Mouse (Mus musculus): ENCODE results near the gene Cep350. TPM values are rescaled to one million over a fixed set of nuclear protein-coding genes. Genes with fewer than 3 reads are reported as not detected.

Cep350 gene
- polyA plus RNA-seq, 1 experiment = 5.8 TPM

DNA sequence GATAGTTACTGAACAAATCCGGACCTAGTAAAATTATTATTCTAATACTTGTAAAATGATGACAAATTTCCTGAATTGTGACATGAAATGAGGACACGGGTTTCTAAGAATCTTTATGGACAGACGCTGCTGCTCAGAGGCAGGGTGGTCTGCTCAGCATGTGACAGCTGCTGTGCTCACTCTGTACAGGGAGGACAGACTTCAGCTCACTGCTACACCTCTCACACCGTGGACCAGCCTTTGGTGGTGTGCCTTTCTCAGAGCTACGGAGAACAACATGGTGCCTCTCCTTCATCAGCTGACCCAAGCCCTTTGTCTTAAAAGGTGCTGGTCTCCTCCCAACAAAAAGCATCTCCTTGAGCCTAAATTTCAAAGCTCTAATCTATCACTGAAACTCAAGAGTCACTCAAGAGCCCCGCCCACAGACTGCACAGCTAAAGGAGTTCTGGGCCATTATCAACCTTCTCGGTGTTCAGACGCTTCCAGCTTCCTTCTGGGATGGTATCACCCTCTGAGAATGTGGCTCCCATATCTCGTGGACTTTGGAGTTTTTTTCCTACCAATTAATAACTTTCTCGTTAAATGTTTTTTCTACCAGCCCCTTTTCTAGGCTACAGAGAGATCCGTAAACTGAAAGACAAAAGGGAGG is 176.2 kb downstream of the Cep350 start:
- Histone ChIP-seq H3K36me3 (ENCODE audit: control insufficient read depth, insufficient read depth, low read length) (peaks cover 15% of the 10 kb centered on the region), H3K4me3 (ENCODE audit: low read depth, low read length) (no peak overlapping the region), H3K27me3 (ENCODE audit: control insufficient read depth, insufficient read depth, low read length) (no peaks in the 10 kb centered on the region), H3K4me1 (ENCODE audit: control insufficient read depth, insufficient read depth, insufficient read length, low read length) (peaks cover 10% of the 10 kb centered on the region; the same call in 1 of the 2 replicates), H3K27ac (ENCODE audit: insufficient read depth, low read depth, low read length) (no peak overlapping the region)
- no peak for TF ChIP-seq POLR2A (IDR thresholded peaks at IDR 0.05; ENCODE audit: low read depth, low read length)
- TF ChIP-seq CTCF (IDR thresholded peaks at IDR 0.05; ENCODE audit: extremely low read depth, insufficient read length, insufficient replicate concordance, low read depth, low read length) = no peak
- WGBS = 55% methylated on average over 11 of the region's 11 CpGs

DNA sequence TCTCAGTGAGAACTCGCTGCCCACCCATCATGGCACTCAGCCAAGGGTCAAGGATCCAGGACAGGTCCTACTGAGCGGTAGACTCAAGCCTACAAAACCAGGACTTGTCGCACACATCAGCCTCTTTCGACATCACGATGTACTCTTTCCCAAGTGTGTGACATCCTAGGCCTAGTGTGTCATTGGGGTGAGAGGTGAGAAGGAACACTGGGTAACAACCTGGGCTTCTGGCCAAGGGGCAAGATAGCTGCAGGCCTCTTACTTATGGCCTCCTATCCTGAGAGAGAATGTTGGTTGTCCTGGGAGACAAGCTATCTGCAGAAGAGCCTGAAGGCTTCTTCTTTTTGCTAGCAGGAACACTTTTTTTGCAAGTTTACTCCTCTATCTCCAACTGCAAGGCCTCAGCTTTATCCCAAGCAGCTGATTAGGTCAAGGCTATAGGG is 177.2 kb downstream of the Cep350 start:
- WGBS = 90% methylated on average over 5 of the region's 5 CpGs
- H3K27me3 ChIP-seq (ENCODE audit: control insufficient read depth, insufficient read depth, low read length) = no peaks in the 10 kb centered on the region
- peaks cover 7% of the 10 kb centered on the region; the same call in 1 of the 2 replicates for H3K4me1 ChIP-seq (ENCODE audit: control insufficient read depth, insufficient read depth, insufficient read length, low read length)
- H3K4me3 ChIP-seq (ENCODE audit: low read depth, low read length) = no peak overlapping the region
- H3K27ac ChIP-seq (ENCODE audit: insufficient read depth, low read depth, low read length) = no peak overlapping the region
- peaks cover 17% of the 10 kb centered on the region for H3K36me3 ChIP-seq (ENCODE audit: control insufficient read depth, insufficient read depth, low read length)
- TF ChIP-seq CTCF (IDR thresholded peaks at IDR 0.05; ENCODE audit: extremely low read depth, insufficient read length, insufficient replicate concordance, low read depth, low read length) = no peak
- TF ChIP-seq POLR2A (IDR thresholded peaks at IDR 0.05; ENCODE audit: low read depth, low read length) = no peak

Other genes with a start within 250 kb of the Cep350 start
- not detected in 2 replicates for gene Lhx4, start 221.6 kb downstream of the Cep350 start, polyA plus RNA-seq (2012; rRNA removed)
- 77.8 and 120 TPM in 2 replicates for gene Qsox1, start 160.4 kb downstream of the Cep350 start, polyA plus RNA-seq (2012; rRNA removed)
- gene Tor1aip2, start 62.1 kb upstream of the Cep350 start, polyA plus RNA-seq (2012; rRNA removed) = 48.6 and 104 TPM in 2 replicates
- gene Tor1aip1, start 63.2 kb upstream of the Cep350 start, polyA plus RNA-seq (2012; rRNA removed) = 7.5 and 11.9 TPM in 2 replicates
- 0.16 and 0.17 TPM in 2 replicates for gene Fam163a, start 231.8 kb upstream of the Cep350 start, polyA plus RNA-seq (2012; rRNA removed)

Data from small intestine, adult 2 months (tissue).